Mouse (Mus musculus) left cerebral cortex, postnatal 14 days (tissue): ENCODE results near the gene Klhl25. TPM values are rescaled to one million over a fixed set of nuclear protein-coding genes. Genes with fewer than 3 reads are reported as not detected.
"Not testable (repeated sequence)": the region's sequence is repeated elsewhere in the genome, so short reads cannot be mapped to it uniquely, and the experiment has no call there.

Experiments
- DNase-seq, 2 experiments: peaks; one replicate each; pipeline ENCODE4 v3.0.0; 2021 to 2022; ENCODE audit warnings: low spot score in 2 of 2, mixed read lengths in 1 of 2
- intact Hi-C: fragments of 180-260 bp; cut with DNase I; formaldehyde crosslinking; loops from one replicate; pipeline ENCODE4 v1.15.1; 2025
- total RNA-seq, 2 experiments: library from RNA; stranded (reverse); gene quantifications; 2 replicates each; pipeline ENCODE4 v1.2.3; 2021

Klhl25 gene
- total RNA-seq, 2 experiments from 2014 or later: 9.4 to 11.3 TPM

- intact Hi-C loops: no loop called here
- peak; percentile 73 to 80 for DNase-seq
Measured at GRCm38 (mm10) chr7:75910035-75910651, 62.0 kb downstream of the Klhl25 start.

GRCm38 (mm10) chr7:75910652-75911035 lies 62.5 kb downstream of the Klhl25 start:
- intact Hi-C loops: no loop called here
- DNase-seq: no peak

DNA sequence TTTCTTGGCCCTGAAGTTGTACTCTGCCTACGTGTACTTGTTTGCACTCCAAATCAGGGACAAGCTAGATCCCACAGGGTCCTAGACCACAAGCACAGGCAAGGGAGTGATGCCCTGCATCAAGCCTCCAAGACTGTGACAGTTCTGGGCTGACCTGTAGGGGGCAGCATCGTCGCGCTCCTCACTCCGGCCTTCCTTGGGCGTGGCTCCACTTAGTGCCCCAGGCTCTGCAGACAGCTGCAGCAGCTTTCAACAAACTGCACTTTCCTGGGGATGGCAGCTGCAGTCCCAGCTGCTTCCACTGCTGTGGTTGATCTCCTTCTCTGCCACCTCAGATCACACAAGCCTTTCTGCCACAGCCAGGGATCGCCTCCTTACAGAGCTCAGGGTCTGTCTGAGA lies 65.8 kb downstream of the Klhl25 start:
- intact Hi-C loops: no loop called here
- DNase-seq: peak; percentile 74 to 80

GRCm38 (mm10) chr7:75915550-75915949 lies 67.4 kb downstream of the Klhl25 start:
- intact Hi-C loops: not testable (repeated sequence)

DNA sequence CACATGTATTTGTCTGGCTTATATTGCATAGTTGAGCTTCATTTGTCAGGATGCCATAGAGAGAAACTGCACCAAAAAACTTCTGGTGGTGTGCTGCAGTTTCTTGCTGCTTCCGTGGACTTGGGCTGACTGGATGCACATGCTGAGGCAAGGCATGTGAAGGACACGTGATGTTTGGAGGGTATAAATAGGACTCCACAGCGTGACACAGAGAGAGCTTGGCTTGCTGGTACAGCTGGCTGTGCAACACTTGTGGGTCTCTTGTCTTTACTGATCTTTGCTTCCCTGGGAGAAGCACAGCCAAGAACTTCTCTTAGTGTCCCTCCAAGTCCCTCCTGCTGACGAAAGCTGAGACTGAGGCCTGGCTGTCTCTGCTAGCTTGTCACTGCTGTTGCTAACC lies 69.6 kb downstream of the Klhl25 start:
- intact Hi-C loops: no loop called here
- DNase-seq: no peak

More at GRCm38 (mm10) chr7:75915550-75915949, 67.4 kb downstream of the Klhl25 start:
- not testable (repeated sequence) for DNase-seq

GRCm38 (mm10) chr7:75919745-75920144 lies 71.6 kb downstream of the Klhl25 start:
- DNase-seq, intact Hi-C loops: not testable (repeated sequence)
